Mouse (Mus musculus) layer of hippocampus, adult 9-11 months (tissue): ENCODE measurements around the gene Uts2r.
A peak's percentile ranks its signal among the peaks of the same experiment; 100 is the strongest.

ENCODE experiments used
- DNase-seq: peaks from one replicate; pipeline ENCODE4 v3.0.0; 2022

The Uts2r gene

DNA sequence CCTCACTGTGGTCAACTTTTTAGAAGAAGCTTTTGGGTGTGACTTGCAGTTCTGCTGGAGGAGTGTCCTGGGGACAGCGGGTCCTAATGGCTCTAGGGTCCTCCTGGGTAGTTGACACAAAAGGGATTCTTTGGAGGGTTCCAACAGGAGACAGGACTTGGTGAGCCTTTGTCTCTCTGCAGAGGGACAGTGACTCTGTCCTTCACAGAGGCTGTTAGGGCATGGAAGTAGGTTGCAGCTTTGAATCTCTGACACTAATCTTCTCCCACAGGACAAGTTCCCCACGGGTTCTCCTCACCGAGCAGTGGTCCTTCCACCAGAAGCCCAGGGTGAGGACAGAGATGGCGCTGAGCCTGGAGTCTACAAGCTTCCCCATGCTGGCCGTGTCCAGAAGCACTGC, at the start of gene Uts2r:
Gene Uts2r (plus strand): TSS at position 301 of the 400 bp plus-strand sequence.
- DNase-seq, result no peak

DNA sequence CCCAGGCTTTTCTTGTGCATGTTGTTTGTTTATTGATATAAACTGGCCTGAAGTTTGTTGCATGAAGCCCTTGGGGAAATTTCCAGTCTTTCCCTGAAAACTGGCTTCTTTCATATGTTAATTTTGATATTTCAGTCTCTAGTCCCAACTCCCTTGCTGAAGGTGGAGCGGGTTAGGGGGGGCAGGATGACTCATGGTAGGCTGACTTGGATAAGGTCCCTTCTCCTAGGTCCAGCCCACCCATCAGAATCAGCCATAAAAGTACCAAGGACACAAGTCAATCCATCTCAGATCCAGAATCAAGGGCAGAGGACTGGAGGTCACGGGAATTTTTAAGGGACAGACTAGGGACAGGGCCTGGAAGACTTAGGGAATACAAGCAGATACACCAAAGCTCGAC, 49.0 kb upstream of the Uts2r start:
- DNase-seq, result no peak

DNA sequence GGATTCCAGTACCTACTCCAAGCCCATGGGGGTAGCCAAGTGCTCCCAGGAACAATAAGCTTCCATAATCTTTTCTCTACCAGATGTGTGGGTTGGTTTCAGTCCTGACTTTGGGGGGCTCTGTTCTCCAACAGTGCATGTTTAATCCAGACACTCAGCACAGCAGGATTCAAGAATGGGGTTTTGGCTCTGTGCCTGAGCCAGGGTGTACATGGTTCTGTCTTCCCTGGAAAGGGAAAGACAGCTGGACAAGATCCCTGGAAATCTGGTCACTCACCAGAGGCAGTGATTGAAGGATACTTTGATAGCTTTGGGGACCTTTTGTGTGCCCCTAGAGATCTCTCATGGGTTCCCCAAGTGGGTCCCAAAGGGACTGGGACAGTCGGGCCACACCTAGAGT, 48.5 kb upstream of the Uts2r start:
- DNase-seq, result no peak

DNA sequence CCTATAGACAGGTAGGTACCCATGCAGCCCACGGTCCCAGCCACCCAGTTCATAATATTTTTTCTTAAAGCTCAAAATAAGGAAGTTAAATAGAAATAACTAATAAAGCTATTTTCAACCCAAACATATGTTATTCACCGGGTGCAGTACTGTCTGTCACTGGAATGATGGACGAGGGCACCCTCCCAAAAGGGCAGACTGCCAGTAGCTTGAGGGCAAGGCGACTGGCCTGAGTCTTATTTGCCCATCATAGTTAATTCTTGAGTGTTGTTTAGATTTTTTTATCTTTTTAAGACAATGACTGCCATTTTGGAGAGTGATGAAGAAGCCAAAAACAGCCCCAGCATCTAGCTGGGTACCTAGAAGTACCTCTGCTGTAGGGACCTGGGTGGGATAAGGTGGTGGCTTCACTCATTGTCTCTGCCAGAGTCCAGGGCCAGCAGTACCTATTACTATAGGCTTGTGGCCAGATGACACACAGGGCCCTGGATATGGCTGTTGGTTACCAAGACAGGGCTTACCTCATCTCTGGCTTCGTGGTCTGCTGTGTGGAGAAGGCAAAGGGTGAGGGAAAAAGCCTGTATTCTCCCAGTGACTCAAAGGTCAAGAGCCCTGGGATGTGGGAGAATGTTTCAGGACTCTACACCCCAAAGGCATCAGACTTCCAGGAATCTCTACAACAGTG, 47.8 kb upstream of the Uts2r start:
- no peak for DNase-seq

DNA sequence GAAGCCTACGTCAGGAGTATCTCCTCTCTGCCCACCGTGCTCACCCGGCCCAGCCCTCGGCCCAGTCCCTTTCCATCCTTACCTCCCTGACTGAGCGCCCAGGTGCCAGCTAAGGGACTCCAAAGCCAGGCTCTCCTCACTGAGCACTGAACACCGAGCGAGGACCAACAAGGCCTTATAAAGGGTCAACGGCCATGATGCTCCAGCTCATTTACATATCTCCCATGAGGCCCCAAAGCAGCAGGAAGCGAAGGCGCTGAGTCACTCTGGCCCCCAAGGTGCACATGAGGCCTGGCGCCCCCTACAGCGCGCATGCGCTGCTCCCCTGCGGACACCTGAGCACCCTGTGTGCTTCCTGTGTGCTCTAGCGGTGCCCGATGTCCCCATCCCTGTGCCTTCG, 42.0 kb upstream of the Uts2r start:
- no peak for DNase-seq

DNA sequence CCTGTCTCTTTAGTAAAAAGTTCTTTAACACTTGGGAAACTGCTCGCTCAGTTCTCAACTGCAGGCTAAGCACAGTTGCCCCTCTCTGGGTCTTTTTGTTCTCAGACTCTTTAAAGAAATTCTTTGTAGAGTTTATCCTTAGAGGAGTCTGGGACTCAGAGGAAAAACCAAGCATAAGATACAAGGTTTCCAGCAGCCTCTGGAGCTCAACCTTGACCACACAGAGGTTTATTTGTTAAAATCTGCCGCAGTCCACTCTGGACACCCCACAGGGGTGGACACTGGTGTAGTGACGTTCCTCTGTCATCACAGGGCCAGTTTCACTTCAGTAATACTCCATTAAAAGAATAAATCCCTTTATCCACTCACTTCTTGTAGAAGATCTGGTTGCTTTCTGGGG, 41.5 kb upstream of the Uts2r start, which contains the start of gene Tex19.2:
Gene Tex19.2 (minus strand): TSS at position 101 of the 400 bp plus-strand sequence.
- no peak for DNase-seq

DNA sequence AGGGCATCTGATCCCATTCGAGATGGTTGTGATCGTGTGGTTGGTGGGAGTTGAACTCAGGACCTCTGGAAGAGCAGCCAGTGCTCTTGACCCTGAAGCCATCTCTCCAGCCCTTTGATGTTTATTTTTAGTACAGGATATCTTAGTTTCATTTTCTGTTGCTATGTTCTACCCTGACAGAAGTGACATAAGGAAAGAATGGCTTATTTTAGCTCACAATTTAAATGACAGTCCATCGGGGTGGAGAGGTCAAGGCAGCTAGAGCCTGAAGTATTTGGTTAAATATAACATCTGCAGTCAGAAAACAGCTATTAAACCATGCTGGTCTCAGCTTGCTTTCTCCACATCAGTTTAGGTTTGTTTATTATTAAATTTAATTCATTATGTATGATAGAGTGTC, 38.9 kb upstream of the Uts2r start:
- no peak for DNase-seq

DNA sequence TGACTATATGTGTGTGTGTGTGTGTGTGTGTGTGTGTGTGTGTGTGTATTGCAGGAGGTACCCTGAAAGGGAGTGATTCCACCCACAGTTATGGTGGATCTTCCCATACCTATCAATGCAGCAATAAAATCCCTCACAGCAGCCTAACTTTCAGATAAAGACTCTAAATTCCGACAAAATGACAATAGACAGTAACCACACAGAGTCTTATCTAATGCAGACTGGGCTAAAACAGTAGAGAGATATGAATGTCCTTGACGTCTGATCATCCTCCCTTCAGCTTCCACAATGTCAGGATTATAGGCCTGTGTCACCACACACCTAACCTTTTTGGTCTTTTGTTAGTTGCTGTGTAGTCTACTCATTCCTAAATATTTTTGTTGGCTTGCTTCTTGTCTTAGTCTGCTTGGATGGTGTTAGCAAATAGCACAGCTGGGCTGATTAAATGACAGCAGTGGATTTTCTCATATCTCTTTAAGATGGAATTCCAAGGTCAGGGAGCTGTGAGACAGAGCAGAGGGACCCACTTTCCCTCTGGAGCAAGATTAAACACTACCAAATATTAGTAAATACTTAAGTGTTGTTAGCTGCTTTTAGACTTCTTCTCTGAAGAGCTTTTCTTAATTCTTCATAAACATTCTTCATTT, 37.9 kb upstream of the Uts2r start:
- DNase-seq, result no peak

DNA sequence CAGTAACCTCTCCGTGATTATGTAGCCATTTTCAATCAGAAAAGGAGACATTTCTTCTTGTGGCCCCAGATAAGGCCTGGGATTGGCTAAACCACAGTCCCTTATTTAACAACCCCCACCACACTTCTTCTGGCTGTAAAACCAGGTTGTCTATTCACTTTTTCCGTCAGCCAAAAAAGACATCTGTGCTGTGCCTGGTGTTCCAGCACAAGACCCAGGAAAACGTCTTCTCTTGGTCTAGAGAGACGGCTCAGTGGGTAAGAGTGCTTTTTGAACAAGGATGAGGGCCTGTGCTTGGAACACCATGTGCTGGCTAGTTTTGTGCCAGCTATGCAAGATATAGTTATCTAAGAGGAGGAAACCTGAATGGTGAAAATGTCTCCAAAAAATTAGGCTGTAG, 36.6 kb upstream of the Uts2r start:
- peak; percentile 20 for DNase-seq

DNA sequence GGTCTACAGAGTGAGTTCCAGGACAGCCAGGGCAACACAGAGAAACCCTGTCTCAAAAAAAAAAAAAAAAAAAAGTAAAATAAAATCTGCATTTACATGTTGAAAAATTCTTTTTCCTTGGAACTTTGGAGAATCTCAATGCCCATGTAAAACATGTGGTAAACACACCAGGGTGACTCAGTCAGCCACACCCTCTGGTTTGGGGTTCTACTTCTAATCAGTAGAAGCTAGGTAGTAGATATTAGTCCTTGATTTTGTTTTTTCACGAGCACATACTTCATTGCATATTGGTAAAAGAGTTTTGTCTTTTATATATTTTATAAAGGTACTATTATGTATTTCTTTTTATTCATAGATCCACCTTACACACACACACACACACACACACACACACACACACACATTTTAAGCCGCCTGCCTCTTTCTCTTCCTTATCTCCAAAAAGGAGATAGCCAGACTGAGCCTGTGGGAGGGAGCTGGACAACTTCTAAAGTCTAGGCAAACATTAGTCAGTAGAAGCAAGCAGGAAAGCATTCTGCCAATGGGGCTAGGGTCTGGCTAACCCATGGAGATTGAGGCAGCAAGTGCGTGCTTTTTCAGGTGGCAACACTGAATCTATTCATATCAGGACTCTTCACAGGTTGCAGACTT, 34.4 kb upstream of the Uts2r start:
- no peak for DNase-seq

DNA sequence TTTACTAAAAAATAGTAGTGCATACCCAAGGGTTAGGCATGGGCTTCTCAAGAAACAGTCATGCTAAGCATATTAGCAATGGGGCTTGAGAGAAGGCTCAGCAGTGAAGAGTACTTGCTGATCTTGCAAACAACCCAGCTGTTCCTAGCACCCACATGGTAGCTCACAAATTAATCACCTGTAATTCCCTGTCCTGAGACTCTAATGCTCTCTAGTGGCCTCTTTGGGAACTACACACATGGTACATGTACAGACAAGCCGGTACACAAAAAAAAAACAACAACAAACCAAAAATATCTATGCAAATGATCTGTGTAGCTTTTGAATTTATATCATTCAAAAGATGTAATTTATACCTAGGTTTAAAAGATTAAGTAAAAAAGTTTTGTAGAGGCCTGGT, 33.7 kb upstream of the Uts2r start:
- no peak for DNase-seq

DNA sequence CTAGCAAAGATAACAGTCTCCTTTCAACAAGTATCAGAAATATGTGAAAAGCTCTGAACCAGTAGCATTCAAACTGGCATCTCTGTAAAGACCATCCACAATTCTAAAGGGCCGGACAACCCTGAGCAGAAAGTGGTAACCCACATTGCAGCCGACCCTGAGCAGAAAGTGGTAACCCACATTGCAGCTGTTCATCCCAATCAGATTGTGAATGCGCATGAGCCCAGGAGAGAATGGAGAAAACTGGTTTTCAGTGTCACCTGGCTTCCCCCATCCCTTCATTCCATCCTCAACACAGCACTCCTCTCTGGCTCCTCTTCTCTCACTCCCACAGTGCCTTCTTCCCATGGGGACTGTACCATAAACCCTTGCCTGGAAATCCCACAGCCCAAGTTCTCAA, 32.6 kb upstream of the Uts2r start:
- DNase-seq, result no peak

DNA sequence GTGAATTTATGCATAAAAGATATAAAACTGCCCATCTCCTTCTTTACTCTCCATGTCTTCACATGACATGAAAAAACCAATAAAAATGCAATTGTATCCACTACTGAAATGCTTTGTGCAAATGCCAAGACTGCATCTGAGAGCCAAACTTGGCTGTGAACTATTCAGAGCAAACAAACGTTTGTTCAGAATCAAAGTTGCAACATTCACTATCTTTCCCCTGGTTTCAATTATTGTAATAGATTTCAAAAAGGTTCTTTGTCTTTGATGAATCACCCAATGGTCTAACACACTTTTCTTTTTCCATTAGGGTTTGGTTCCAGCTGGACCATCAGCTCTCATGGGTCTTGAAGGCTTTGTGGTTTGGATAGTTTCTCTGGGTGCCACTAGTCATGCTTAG, 30.5 kb upstream of the Uts2r start:
- DNase-seq, result no peak

DNA sequence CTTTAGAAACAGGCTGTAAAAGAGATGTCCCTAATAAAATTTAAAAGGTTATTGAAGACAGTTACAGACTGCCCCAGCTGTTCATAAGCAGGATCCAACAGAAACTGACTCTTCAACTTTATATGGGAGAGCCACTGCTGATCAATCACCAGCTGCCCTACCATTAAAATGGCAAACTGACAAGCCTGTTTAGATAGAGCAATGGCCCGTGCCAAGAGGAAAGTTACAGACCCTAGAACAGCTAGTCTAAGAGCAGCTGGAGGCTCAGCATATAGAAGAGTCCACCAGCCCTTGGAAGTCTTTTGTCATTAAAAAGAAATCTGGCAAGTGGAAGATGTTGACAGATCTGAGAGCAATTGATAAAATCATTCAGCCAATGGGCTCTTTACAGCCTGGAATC, 25.5 kb upstream of the Uts2r start:
- no peak for DNase-seq

DNA sequence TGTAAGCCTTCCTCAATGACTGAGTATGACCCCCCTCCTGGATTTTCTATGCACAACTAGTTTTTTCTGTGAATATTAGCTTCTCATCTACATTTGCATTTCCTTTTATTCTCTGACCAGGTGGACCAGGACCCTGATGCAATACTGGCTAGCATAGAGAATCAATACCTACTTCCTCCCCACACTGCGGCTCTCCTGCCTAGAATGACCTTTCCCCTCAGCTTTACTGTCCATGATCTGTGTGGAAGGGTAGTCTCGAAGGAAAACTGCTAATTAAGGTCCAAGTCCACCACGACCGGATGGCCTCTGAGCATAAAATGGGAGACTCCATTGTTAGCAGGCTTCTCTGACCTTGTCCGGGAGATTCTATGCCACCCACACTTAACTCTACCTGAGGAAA, 22.4 kb upstream of the Uts2r start:
- no peak for DNase-seq

DNA sequence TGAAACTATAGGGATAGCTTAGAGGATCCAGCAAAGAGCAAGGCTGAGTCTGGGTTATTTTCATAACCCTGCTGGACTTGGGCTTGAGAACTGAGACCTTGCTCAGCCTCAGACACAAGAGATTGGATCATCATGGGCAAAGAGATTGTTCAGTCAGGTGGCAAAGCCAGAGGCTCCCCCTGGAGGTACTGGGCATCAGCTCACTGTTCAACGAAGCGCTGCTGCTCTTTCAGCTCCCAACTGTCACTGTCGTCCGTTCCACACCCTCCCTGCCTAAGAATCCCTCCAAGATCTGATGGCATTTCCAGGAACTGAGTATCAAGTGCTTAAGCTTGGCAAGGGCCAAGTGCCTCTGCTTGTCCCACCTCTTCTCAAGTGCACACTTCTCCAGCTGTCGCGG, 21.3 kb upstream of the Uts2r start:
- DNase-seq, result no peak

DNA sequence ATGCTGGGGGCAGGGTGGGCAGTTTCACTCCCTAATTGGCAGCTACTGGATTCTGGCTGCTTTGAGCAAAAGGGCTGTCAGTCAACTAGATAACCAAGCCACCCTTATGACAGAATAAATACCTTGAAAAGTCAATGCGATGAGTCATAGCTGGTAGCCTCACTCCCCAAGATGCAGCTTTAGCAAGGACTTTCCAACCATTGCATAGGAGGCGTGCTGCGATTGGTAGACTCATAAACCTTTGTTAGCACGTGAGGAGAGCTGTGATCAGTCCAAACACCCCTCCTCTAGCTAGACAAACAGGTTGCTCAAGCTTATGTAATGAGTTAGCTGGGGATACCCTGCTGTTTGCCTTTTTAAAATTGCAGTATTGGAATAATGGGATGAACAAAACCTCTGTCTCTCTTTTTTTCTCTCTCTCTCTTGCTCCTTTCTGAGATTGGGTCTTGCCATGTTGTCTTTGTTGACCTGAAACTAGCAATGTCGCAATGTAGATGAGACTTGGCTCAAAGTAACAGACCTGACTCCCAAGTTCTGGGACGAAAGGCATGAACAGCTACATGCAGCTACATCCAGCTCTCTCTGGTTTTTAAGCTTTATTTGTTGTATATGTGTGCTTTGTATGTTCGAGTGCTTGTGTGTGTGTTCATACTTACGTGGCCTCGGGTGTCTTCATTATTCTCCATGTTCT, 16.6 kb upstream of the Uts2r start:
- DNase-seq, result no peak

DNA sequence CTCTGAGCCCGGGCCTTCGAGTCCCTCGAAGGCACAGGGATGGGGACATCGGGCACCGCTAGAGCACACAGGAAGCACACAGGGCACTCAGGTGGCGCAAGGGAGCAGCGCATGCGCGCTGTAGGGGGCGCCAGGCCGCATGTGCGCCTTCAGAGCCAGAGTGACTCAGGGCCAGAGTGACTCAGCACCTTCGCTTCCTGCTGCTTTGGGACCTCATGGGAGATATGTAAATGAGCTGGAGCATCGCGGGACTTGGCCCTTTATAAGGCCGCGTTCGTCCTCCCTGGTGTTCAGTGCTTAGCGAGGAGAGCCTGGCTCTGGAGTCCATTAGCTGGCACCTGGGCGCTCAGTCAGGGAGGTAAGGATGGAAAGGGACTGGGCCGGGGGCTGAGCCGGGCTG, 14.2 kb upstream of the Uts2r start, which contains the start of gene Tex19.1:
Gene Tex19.1 (plus strand): TSS at position 279 of the 400 bp plus-strand sequence.
- no peak for DNase-seq

DNA sequence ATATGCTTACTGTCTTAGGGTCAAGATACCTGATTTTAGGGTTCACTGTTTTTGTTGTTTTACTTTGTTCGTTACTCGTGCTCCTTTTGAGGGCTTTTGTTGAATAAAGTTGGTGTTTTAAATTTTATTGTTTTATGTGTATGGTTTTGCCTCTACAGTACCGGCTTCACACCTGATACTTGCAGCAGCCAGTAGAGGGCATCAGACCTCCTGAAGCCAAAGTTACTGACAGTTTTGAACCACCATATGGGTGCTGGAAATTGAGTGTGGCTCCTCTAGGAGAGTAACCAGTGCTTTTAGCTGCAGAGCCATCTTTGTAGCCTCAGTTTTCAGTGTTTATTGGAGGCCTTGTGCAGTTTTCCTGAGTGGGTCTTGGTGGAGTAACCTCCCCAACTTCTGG, 11.9 kb upstream of the Uts2r start:
- no peak for DNase-seq

DNA sequence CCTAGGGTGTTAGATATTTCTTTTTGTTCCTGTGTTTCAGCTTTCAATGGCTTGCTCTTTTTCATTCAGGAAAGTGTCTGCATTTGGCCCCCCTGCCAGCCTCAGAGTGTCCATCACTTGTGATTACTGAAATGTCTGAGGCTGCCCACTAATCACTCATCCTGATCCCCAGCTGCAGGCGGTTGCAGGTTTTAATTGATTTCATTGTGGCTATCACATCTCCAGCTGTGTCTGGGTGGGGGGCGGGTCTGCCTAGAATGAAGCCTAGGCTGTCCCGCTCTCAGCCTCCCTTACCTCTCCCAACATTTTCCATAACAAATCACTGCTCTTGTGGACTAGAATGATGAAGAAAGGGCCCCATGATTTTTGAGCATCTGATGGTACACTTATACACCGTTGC, 5.9 kb upstream of the Uts2r start:
- DNase-seq, result no peak

DNA sequence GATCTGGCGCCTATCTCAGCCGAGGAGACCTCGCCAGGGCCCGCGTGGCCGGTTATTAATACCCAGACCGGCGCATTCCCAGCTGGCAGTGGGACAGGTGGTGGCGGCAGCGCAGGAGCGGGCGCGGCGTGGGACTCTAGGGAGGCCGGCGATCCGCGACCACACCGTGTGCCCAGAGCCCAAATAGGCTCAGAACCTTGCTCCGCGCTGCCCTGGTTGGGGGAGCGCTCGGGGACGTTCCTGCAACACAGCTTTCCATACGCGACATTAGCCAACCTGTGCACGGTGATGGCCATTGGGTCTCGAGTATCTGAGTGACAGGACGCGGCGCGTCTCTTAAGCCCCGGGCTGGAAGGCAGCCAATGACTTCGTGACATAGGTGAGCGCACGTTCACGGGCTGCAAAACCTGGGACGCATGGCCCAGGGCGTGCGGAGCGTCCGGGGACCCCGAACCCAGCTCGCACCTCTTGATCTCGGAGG, 3.6 kb upstream of the Uts2r start:
- DNase-seq, result no peak

DNA sequence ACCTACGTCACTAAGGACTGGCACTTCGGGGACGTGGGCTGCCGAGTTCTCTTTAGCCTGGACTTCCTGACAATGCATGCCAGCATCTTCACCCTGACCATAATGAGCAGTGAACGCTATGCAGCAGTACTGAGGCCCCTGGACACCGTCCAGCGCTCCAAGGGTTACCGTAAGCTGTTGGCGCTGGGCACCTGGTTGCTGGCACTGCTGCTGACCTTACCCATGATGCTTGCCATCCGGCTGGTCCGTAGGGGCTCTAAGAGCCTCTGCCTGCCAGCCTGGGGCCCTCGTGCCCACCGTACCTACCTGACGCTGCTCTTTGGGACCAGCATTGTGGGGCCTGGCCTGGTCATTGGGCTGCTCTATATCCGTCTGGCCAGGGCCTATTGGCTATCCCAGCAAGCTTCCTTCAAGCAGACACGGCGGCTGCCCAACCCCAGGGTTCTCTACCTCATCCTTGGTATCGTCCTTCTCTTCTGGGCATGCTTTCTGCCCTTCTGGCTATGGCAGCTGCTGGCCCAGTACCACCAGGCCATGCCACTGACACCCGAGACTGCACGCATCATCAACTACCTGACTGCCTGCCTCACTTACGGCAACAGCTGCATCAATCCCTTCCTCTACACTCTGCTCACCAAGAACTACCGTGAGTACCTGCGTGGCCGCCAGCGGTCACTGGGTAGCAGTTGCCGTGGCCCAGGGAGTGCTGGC, 720 bp downstream of the Uts2r start:
- no peak for DNase-seq

DNA sequence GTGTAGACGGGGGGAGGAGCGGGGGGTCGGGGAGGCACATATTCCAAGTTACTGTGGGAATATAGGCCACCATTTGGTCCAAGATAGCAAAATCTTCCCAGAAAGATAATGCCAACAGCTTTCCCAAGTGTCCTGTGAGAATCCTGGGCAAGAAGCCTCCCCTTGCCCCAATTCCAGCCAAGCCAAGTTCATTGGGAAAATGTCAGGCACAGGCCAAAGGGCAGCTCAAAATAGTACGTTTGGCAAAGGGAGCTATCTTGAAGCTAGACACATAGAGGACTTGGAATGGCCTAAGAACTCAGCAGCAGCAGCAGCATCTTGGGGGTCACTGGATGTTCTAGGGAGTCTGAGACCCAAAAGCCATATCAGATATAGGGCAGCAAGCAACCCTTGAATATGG, 3.7 kb downstream of the Uts2r start:
- no peak for DNase-seq
